Mouse (Mus musculus) bone marrow macrophage, adult 2 months (primary cell): ENCODE results near the gene A530064D06Rik.

ENCODE experiments used
- CTCF ChIP-seq: IDR thresholded peaks from 2 replicates; pipeline ENCODE4 v1.5.1; 2012; ENCODE audit warnings: low read depth, mild to moderate bottlenecking, low read length, moderate library complexity
- POLR2A ChIP-seq: IDR thresholded peaks from 2 replicates; pipeline ENCODE4 v1.6.1; 2012; ENCODE audit warnings: mild to moderate bottlenecking, low read depth, low read length, borderline replicate concordance

DNA sequence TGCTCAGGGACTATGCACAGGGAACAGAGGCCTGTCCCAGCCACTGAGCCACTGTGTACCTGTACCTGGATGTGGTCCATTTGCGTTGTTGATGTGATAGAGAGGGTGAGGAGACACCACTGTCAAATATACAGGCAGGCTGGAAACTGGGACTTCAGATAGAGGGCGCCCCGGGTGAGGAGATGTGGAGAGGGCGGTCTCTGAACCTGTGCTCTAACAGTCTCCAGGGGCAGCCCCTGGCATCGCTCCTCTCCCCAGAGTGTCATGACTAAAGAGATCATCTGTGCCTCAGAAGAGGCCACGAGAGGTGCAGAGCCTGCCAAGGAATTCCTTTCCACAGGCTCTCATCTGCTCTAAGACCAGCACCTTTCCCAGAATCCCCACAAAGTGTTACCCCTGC lies 59.2 kb downstream of the A530064D06Rik start:
- no peak for TF ChIP-seq CTCF
- TF ChIP-seq POLR2A: no peak
